Mouse (Mus musculus): ENCODE results near the gene Ubtd1. TPM values are rescaled to one million over a fixed set of nuclear protein-coding genes. Genes with fewer than 3 reads are reported as not detected.

Ubtd1 gene
- total RNA-seq (2015; ENCODE audit: low replicate concordance) (1.9 and 3.7 TPM in 2 replicates), total RNA-seq (2017; ENCODE audit: low replicate concordance) (2.4 and 3.7 TPM in 2 replicates)

- no peak for ATAC-seq (replicated peaks; ENCODE audit: low FRiP score, poor library complexity, severe bottlenecking)
Observed at GRCm38 (mm10) chr19:41981595-41981927, at the start of gene Ubtd1. Ubtd1 (plus strand) TSS chr19:41981763.

DNA sequence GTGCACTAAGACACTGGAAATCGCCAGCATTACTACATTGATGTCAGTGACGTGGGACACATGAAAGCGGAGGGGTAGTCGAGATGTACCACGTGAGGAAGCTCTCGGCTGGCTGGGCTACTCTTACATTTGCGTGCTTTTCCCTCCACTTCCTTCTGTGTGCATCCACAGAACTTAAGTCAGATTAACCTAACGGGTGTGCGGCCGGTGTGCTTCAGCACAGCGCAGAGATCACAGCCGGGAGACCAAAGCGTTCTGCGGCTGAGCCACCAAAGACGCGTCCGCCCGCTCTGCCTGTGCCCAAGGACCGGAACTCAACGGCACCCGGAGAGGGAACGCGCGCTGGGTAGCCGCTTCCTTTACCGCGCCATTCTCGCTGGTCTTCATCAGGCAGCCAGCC is 48.9 kb upstream of the Ubtd1 start:
- ATAC-seq (replicated peaks; ENCODE audit: low FRiP score, poor library complexity, severe bottlenecking), result peak; percentile 46

DNA sequence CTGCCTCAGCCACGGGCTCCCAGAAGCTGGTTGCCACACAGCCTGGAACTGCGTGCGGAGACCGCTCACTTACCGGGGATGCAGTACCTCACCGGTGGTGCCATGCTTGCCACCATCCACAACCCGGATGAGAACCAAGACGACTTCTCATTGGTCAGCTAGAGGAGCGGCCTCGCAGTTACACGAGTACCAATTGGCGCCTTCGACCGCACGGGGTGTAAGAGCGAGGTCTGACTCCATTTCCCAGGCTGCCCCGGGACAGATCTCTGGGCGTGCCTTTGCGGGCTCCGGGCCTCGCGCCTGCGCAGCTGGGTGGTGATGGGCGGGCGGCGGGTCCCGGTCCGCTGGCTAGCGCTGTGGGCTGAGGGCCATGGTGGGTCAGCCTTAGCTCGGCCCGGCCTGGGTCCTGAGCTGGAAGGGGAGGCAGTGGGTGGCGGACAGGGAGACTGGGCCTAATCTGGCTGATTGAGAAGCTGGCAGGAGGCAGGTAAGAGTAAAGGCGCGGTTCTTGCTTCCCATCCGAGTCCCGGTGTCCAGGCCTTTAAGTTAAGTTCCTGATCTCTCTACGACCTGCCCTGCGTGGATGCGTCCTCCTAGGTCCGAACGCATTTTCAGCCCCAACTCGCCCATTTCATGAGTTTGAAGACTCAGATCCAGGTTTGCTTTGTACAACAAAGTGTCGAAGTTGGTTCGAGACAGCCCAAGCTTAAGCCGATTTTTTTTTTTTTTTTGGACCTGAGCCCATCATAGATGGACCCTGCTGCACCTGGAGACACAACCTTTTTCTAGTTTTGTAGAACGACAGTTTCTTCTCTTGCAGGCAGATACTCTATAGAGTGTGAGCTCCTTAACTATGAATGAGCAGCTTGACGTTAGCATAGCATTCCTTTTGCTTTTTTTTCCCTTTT is 48.1 kb upstream of the Ubtd1 start, which contains the start of the genes Exosc1 and Zdhhc16:
Gene Exosc1 (minus strand): TSS at position 245 of the 908 bp plus-strand sequence.
Gene Zdhhc16 (plus strand): TSS at position 302 of the 908 bp plus-strand sequence.
- peak; percentile 95 for ATAC-seq (replicated peaks; ENCODE audit: low FRiP score, poor library complexity, severe bottlenecking)

- no peak for ATAC-seq (replicated peaks; ENCODE audit: low FRiP score, poor library complexity, severe bottlenecking)
Observed at GRCm38 (mm10) chr19:41934124-41934523, 47.4 kb upstream of the Ubtd1 start.

- ATAC-seq (replicated peaks; ENCODE audit: low FRiP score, poor library complexity, severe bottlenecking), result no peak
Observed at GRCm38 (mm10) chr19:41935921-41936320, 45.6 kb upstream of the Ubtd1 start.

DNA sequence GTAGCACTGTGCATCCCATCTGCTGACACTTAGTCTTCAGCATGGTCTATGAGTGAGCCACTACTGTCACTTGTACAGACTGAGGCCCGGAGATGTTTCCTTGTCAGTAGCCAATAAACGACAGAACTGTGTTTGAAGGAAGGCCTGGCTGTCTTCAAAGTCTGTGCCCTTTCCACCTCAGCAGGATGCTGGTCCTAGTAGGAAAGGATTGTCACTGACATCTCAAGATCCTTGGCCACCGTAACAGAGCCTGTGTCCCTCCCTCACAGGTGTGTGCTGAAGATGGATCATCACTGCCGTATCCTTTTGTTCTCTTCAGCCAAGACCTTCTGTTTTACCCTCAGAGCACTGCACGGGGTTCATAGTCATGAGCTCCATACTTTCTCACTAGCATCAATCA is 43.0 kb upstream of the Ubtd1 start:
- no peak for ATAC-seq (replicated peaks; ENCODE audit: low FRiP score, poor library complexity, severe bottlenecking)

DNA sequence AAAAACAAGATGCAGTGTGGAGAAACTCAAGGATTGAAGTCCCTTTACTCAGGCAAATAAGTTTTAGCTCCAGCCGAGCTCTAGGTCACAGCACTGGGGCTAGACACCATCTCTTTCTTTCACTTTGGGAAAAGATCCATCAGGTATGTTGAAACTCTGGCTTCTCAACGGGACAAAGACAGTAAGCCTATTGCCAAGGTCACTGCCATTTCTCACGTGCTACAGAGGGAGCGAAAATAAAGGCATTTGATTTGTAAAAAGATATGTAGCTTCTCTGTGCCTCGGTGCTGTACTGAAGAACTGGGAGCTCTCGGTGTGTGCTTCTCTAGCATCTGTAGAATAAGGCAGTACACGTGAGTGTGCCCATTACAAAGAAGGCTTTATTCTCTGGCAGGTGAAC is 37.7 kb upstream of the Ubtd1 start:
- no peak for ATAC-seq (replicated peaks; ENCODE audit: low FRiP score, poor library complexity, severe bottlenecking)

- no peak for ATAC-seq (replicated peaks; ENCODE audit: low FRiP score, poor library complexity, severe bottlenecking)
Observed at GRCm38 (mm10) chr19:41952287-41952686, 29.3 kb upstream of the Ubtd1 start.

DNA sequence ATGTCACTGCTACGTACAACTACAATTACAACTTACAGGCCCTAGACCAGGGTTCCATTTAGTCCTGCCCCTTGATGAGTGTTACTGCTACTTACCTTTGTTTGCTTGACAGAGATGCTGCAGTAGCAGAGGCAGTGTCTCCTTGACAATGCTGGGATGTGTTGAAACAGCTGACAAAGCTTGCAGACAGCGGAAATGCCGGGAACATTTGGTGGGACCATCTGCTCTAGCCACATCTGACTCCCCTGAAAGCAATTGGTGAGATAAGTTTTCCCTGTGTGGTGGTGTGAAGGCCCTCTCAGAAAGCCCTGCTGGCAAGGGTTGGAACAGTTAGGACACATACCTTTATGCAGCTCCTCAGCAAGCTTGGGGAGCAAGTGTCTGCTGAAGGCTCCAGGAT is 28.0 kb upstream of the Ubtd1 start:
- no peak for ATAC-seq (replicated peaks; ENCODE audit: low FRiP score, poor library complexity, severe bottlenecking)

DNA sequence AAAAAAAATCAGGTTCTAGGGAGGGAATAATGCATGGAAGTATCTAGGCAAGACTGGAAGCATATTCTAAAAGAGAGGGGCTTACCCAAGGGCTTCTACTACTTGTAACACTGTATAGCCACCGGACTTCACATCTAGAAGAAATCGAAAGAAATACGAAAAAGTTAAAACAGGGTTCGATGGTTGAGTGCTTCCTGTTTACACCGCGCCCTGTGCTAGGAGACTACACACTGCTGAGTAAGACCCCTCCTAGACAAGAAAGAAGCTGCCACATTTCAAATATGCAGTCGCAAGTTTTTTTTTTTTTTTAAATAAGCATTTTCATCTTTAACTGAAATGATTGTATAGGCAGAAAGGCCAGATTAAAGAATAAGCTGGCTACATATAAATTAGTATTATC is 11.9 kb upstream of the Ubtd1 start:
- no peak for ATAC-seq (replicated peaks; ENCODE audit: low FRiP score, poor library complexity, severe bottlenecking)

DNA sequence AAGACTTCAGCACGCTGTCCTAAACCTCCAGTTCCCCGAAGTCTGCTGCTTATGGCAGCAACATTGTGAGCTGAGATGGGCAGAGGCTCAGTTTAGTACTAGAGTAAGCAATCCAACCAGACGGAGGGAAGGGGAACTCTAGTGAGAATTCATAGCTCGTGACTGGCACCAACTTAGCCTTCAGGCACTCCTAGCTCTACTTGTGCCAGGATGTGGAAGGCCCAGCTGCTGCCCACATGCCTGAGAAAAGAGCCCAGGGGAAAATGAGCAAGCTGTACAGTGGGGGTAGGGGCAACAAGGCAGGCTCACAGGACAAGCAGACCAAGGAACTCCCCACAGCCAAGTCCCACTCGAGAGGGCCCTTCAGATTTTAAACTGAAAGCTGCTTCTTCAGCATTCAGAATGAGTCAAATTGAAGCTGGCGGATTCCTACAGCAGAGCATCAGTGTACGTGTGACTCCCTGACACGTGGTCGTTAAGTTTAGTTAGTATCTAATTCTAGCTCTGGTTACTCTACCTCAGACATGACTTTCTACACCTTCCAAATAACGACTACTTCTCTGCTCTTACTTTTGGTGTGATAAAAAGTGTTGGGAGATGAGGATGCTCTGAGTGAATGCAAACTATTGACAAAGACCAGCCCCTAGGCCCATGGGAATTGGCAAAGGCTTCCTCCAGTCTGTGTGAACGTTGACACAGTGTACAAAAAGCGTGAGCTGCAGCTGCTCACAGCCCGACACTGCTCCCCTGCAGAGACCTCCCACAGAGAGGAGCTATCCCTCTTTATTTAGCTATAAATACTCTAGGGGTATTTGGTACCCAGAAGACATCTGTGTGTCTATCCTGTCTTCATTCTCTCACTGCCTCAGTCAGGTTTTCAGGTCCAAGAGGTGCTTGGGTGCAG is 7.4 kb upstream of the Ubtd1 start:
- 0 out of 2 replicates have a peak, but pooled peaks have one; percentile 31 for ATAC-seq (replicated peaks; ENCODE audit: low FRiP score, poor library complexity, severe bottlenecking)

GRCm38 (mm10) chr19:41980422-41980818 is 1.1 kb upstream of the Ubtd1 start:
- peak; percentile 36 for ATAC-seq (replicated peaks; ENCODE audit: low FRiP score, poor library complexity, severe bottlenecking)

GRCm38 (mm10) chr19:41980819-41981594 is 556 bp upstream of the Ubtd1 start, which contains the start of gene Mms19:
Mms19 (minus strand) TSS chr19:41981157.
- peak; percentile 91 for ATAC-seq (replicated peaks; ENCODE audit: low FRiP score, poor library complexity, severe bottlenecking)

DNA sequence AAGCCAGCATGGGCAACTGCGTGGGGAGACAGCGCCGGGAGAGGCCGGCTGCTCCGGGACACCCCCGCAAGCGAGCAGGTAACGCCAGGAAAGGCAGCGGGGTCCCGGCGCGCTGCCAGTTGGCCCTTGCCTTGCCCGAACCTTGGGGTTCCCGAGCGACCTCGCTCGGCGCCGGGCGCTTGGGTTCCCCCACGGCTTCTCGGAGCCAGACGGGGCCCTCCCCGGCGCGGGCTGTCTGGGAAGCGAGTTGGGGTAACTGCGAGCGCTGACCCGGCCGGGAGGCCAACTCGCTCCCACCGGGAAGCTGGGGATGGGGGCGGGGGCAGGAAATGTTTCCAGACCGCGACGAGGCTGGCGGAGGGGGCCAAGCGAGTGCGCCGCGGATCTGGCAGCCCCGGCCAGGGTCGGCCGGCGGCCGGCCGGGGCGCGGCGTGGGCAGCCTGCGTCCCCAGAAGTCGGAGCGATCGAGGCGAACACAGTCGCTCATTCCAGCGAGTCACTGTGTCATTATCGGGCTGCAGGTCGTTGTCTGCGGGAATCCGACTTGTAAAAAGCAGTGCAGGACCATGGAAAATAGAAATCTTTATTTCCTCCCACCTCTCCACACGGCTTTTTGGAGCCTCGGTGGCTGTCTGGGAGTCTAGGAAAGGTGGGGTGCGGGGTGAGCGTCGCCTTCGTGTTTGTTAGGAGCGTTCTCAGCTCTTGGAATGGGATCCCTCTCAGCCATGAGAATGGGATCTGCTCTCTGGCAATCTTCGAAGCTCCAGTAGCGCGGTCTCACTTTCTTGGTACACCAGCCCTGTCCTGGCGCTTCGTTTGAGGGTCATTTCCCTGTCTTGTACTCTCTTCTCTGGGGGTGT is 598 bp downstream of the Ubtd1 start:
- no peak for ATAC-seq (replicated peaks; ENCODE audit: low FRiP score, poor library complexity, severe bottlenecking)

GRCm38 (mm10) chr19:41982791-41983150 is 1.2 kb downstream of the Ubtd1 start:
- no peak for ATAC-seq (replicated peaks; ENCODE audit: low FRiP score, poor library complexity, severe bottlenecking)

GRCm38 (mm10) chr19:41985994-41986393 is 4.4 kb downstream of the Ubtd1 start:
- no peak for ATAC-seq (replicated peaks; ENCODE audit: low FRiP score, poor library complexity, severe bottlenecking)

- no peak for ATAC-seq (replicated peaks; ENCODE audit: low FRiP score, poor library complexity, severe bottlenecking)
Observed at GRCm38 (mm10) chr19:41987206-41987605, 5.6 kb downstream of the Ubtd1 start.

DNA sequence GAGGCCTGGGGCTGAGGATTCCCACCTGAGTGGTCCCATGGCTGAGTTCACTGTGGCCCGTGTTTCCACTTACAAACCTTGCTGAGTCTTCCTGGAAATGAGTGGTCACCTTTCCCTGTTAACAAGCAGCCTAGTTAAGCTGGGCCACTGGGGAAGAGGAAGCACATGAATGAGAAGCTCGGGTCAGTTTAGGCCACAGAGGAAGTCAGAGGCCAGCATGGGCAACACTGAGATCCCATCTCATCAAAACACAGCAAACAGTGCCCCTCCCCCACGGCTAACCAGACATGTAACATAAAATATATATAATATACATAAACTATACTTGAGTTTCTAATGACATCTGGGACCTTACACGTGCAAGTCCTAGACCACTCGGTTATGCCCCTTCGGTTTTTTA is 8.2 kb downstream of the Ubtd1 start:
- no peak for ATAC-seq (replicated peaks; ENCODE audit: low FRiP score, poor library complexity, severe bottlenecking)

All from erythroblast, adult 5-6 weeks (primary cell).